Mouse (Mus musculus): ENCODE data around the gene Nipsnap1.

Gene Nipsnap1

DNA sequence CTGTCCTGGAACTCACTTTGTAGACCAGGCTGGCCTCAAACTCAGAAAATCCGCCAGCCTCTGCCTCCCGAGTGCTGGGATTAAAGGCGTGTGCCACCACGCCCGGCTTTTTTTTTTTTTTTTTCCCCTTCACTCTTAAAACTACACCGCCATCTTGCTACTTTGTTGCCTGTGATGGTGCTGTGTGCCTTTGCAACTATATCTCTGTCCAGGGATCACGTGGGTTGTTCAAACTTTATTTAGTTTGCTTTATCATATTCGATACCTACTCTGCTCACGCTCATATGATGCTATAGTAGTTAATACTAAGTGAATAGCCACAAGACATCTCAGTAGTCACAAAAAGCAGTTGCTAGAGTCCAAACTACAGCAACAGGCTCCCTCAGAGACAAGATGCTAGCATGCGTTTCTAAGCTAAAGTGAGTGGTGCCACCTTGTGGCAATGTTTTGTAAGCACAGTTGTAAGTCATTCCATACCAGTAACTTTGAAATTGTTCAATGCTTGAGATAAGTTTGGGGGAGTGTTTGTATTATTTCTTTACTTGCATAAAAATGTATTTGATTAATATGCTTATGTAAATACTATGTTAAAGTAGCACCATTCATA, 8.0 kb upstream of the Nipsnap1 start:
- peak; percentile 59 for DNase-seq (ENCODE audit: low read depth, low spot score)

GRCm38 (mm10) chr11:4874551-4874950, 800 bp downstream of the Nipsnap1 start:
- DNase-seq (ENCODE audit: low read depth, low spot score): no peak

DNA sequence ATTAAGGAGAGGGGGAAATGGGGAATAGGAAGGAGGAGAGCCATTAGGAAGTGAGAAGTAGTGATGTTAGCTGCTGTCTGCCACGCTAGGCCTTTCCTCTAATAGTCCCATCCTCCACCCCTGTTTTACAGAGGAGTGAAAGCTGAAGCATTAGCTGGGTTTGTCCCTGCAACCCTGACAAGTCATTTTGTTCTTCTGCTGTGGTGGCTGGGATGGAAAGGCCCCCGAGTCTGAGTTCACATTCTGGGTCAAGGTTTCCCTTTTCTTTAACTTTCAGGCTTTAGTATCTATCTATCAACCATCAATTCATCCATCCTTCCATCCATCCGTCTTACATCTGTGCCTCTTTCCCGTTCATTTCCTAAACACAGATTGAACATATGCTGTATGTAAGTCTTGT, 7.3 kb downstream of the Nipsnap1 start:
- no peak for DNase-seq (ENCODE audit: low read depth, low spot score)

DNA sequence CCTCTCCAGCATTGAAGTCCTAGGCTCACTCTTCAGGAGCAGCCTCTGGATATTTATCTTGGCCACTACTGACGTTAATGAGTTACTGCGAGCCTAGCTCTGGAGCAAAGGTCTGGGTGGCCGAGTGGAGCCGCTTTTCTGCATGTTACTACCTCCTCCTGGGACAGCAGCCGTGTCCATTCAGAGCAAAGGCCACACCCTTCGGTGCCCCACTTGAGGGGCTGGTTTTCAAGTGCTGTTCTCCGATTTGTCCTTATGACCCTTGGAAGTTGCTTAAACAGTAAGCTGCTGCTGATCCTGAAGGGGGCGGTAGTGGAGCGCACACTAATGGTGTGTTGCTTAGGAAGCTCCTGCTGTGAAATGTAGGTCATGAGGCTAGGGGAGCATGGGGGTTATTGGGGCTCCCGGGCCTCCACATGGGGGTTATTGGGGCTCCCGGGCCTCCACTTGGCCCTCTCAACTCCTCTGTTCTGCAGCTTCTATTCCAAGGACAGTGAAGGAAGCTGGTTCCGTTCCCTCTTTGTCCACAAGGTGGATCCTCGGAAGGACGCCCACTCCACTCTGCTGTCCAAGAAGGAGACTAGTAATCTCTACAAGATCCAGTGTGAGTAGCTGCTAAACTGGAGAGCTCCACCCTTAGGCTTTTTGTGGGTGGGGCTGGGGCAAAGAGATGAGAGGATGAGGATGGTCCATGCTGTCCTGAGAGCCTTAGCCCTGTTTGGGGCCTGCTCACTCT, 9.3 kb downstream of the Nipsnap1 start:
- DNase-seq (ENCODE audit: low read depth, low spot score): no peak

DNA sequence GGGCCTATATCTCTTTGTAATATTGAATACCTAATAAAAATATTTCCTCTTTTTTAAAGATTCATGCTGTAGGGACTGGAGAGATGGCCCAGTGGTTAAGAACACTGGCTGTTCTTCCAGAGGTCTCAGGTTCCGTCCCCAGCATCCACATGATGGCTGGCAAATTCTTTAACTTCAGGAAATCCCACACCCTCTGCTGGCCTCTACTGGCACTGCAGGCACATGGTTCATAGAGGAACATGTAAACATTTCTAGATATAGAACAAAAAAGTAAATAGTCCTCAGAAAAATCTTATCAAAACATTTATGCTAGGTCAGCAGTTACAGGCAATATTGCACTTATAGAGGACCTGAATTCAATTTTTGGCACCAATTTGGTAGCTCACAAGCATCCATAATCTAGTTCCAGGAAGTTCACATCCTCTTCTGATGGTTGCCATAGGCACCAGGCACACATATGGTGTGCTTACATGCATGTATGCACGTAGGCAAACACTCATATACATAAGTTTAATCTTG, 11.7 kb downstream of the Nipsnap1 start:
- no peak for DNase-seq (ENCODE audit: low read depth, low spot score)

DNA sequence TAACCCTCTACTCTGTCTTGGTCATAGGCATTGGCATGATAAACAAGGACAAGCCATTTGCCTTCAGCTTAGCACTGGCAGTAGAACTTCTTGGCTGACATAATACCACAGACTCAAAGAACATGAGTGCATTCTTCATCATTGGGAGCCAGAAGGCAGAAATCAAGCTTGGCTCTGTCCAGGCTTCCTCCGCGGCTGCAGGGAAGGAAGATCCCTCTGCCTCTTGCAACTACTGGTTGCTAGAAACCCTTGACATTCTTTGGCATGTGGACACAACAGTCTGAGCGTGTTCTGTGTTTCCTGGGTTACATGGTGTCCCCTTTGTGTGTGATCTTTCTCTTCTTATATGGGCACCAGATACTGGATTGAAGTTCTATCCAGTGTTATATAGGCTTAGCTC, 13.2 kb downstream of the Nipsnap1 start:
- DNase-seq (ENCODE audit: low read depth, low spot score): no peak

GRCm38 (mm10) chr11:4894848-4895816, 21.4 kb downstream of the Nipsnap1 start, which contains the start of gene Thoc5:
Gene Thoc5, plus strand, starts transcription at chr11:4895320.
- peak; percentile 72 for DNase-seq (ENCODE audit: low read depth, low spot score)

- DNase-seq (ENCODE audit: low read depth, low spot score): no peak
These were observed 26.7 kb downstream of the Nipsnap1 start for GRCm38 (mm10) chr11:4900437-4900836.

- DNase-seq (ENCODE audit: low read depth, low spot score): no peak
These were observed 28.2 kb downstream of the Nipsnap1 start for GRCm38 (mm10) chr11:4901956-4902355.

DNA sequence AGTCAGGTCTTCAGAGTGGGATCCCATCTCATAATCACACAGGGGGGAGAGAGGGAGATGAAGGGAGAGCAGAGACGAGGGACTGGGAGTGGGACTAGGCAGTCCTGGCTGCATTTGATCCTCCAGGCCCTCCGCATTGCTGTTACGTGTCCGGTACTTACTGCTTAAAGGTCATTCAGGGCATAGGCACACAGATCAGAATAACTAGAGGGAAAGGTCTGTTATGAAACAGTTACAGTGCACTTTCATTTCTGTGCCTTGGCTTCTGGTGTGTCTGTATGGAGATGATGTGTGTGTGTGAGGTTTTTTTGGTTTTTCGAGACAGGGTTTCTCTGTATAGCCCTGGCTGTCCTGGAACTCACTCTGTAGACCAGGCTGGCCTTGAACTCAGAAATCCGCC, 32.5 kb downstream of the Nipsnap1 start:
- no peak for DNase-seq (ENCODE audit: low read depth, low spot score)

GRCm38 (mm10) chr11:4916068-4916467, 42.3 kb downstream of the Nipsnap1 start:
- DNase-seq (ENCODE audit: low read depth, low spot score): peak; percentile 31

GRCm38 (mm10) chr11:4921281-4921680, 47.5 kb downstream of the Nipsnap1 start:
- no peak for DNase-seq (ENCODE audit: low read depth, low spot score)

DNA sequence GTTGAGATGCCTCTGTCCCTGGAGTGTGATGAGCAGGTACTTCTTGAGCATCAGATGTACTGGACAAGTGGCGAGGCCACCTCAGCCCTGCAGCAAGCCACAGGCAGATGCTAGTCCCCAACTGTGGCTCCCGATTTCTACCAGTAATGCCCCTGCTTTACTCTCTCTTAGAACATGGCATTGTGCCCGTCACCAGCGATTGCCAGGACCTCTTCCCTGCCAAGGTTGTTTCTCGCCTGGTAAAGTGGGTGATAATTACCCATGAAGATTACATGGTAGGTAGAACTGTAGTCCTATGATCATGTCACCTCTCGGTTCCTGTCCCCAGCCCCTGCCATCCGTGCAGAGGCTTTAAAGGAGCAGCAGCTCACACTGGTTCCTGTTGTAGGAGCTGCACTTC, 48.0 kb downstream of the Nipsnap1 start:
- no peak for DNase-seq (ENCODE audit: low read depth, low spot score)

DNA sequence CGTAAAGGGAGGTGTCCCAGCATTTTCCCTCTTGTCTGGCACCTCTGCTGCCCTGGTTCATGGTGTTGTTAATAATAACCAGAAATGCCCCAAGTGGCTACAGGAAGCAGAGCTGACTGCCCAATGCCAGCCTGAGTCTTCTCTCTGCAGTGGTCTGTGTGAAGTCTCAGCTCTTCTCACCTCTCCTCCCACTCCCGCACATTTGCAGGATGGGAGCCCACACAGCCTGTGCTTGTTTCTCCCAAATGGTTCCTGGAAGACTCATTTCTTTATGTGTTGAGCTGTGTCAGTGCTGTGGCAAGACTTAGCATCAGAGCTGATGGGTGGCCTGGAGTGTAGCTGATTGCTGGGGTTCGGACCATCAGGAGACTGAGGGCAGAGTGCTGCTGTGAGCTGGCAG, 53.5 kb downstream of the Nipsnap1 start:
- DNase-seq (ENCODE audit: low read depth, low spot score): no peak

- DNase-seq (ENCODE audit: low read depth, low spot score): no peak
These were observed 57.4 kb downstream of the Nipsnap1 start for GRCm38 (mm10) chr11:4931009-4931601.

DNA sequence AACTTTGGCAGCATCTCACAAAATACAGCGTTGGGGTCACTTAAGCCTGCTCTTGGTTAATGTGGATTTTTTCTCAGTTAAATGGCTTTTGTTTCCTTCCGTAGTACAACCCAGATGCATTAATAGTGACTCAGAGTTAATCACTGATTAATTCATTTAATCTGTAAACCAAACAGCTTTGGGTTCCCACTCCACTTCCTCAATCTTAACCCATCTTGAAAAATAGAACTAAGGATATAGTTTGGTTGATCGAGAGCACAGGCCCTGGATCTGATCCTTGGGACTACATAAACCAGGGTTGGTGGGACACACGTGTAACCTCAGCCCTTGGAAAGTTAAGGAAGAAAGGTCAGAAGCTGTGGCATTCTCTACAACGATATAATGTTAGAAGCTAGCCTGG, 62.5 kb downstream of the Nipsnap1 start:
- no peak for DNase-seq (ENCODE audit: low read depth, low spot score)

All from skeletal muscle tissue, adult 2 months (tissue).